Mouse (Mus musculus) embryonic fibroblast, embryonic 13.5 days (primary cell): ENCODE results near the gene Rab3il1.

Experiments
- CTCF ChIP-seq: IDR thresholded peaks from 2 replicates; pipeline ENCODE4 v1.5.1; 2011; ENCODE audit warnings: mild to moderate bottlenecking, control low read depth, low read length, moderate library complexity, borderline replicate concordance; ENCODE audit not compliant: insufficient read depth
- POLR2A ChIP-seq: IDR thresholded peaks from 2 replicates; pipeline ENCODE4 v1.6.1; 2011; ENCODE audit warnings: low read depth, mild to moderate bottlenecking, control low read depth, low read length, moderate library complexity

DNA sequence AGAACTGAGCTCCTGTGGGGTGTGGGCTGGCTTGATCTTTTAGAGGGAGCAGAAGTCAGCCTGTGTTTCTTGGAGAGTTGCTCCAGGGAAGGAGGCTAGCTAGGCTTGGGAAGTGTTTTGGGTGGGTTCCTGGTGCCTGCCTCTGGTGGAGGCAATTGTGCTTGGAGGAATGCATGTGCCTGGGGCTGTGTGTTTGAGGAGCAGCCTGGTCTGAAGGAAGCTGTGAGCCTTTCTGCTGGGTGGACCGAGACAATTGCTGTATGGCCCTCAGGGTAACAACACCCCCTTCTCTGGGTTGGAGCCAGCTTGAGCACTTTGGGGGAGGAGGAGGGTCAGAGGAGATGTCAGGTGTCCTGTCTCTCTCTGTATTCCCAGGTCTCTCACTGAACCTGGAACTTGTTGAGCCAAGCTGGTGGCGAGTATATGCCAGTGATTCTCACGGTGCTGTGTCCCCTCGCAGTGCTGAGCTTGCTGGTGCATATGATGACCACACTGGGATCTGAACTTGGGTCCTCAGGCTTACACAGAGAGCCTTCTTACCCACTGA is 17.8 kb downstream of the Rab3il1 start:
- TF ChIP-seq POLR2A: no peak
- no peak for TF ChIP-seq CTCF
